Mouse (Mus musculus) MEL (cell line): ENCODE results near the gene Rora. TPM values are rescaled to one million over a fixed set of nuclear protein-coding genes. Genes with fewer than 3 reads are reported as not detected.

ENCODE experiments used
- DNase-seq: peaks from one replicate; pipeline ENCODE4 v3.0.0; 2011; ENCODE audit warnings: low read depth, low spot score
- H3K27ac ChIP-seq: 2 replicates; pipeline ENCODE4 v1.5.1; 2012; ENCODE audit warnings: low read depth, mild to moderate bottlenecking, control low read depth, low read length, moderate library complexity; ENCODE audit not compliant: control insufficient read depth
- H3K27me3 ChIP-seq, 2 experiments: fragments of 150-350 bp in 1 of 2; sonication (generic) in 1 of 2; 2 replicates each; pipeline ENCODE4 v1.6.1; 2012; ENCODE audit warnings: low read length in 2 of 2, mild to moderate bottlenecking in 2 of 2, improper control_type of control experiment in 1 of 2, moderate library complexity in 1 of 2; ENCODE audit not compliant: insufficient read depth in 2 of 2, control insufficient read depth in 1 of 2
- H3K36me3 ChIP-seq, 2 experiments: 2 replicates each; pipeline ENCODE4 v1.6.1; 2012 to 2014; ENCODE audit warnings: low read length in 2 of 2, improper control_type of control experiment in 1 of 2, inconsistent platforms in 1 of 2, mild to moderate bottlenecking in 1 of 2; ENCODE audit not compliant: insufficient read depth in 2 of 2, control insufficient read depth in 1 of 2
- H3K4me1 ChIP-seq, 2 experiments: fragments of 150-350 bp in 1 of 2; sonication (generic) in 1 of 2; 2 replicates each; pipeline ENCODE4 v1.6.1; 2012; ENCODE audit warnings: low read length in 2 of 2, improper control_type of control experiment in 1 of 2, mild to moderate bottlenecking in 1 of 2; ENCODE audit not compliant: insufficient read depth in 2 of 2, control insufficient read depth in 1 of 2
- H3K4me3 ChIP-seq, 2 experiments: fragments of 150-350 bp in 1 of 2; sonication (generic) in 1 of 2; 2 replicates each; pipeline ENCODE4 v1.5.1; 2012; ENCODE audit warnings: low read depth in 2 of 2, low read length in 2 of 2, mild to moderate bottlenecking in 2 of 2, moderate library complexity in 2 of 2, control low read depth in 1 of 2, improper control_type of control experiment in 1 of 2; ENCODE audit not compliant: control insufficient read depth in 1 of 2, insufficient read depth in 1 of 2
- H3K79me2 ChIP-seq: 2 replicates; pipeline ENCODE4 v1.6.1; 2012; ENCODE audit warnings: mild to moderate bottlenecking, low read length, moderate library complexity; ENCODE audit not compliant: control insufficient read depth, poor library complexity, insufficient read depth
- H3K9ac ChIP-seq: 2 replicates; pipeline ENCODE4 v1.6.1; 2012; ENCODE audit warnings: low read depth, mild to moderate bottlenecking, control low read depth, low read length, moderate library complexity; ENCODE audit not compliant: control insufficient read depth, poor library complexity, severe bottlenecking
- H3K9me3 ChIP-seq: fragments of 150-350 bp; sonication (generic); replicated peaks from 2 replicates; pipeline ENCODE4 v1.6.1; 2012; ENCODE audit warnings: mild to moderate bottlenecking, low read length, improper control_type of control experiment, moderate library complexity; ENCODE audit not compliant: insufficient read depth
- CHD1 ChIP-seq: IDR thresholded peaks from 2 replicates; pipeline ENCODE4 v1.6.1; 2012; ENCODE audit warnings: low read depth, mild to moderate bottlenecking, inconsistent platforms, low read length, improper control_type of control experiment
- CHD2 ChIP-seq: IDR thresholded peaks from 2 replicates; pipeline ENCODE4 v1.6.1; 2011; ENCODE audit warnings: low read length, improper control_type of control experiment
- E2F4 ChIP-seq: IDR thresholded peaks from 2 replicates; pipeline ENCODE4 v1.6.1; 2011; ENCODE audit warnings: low read depth, low read length, improper control_type of control experiment, borderline replicate concordance
- ETS1 ChIP-seq: IDR thresholded peaks from 2 replicates; pipeline ENCODE4 v1.6.1; 2012; ENCODE audit warnings: low read depth, mild to moderate bottlenecking, inconsistent platforms, low read length, improper control_type of control experiment, moderate library complexity
- GABPA ChIP-seq: IDR thresholded peaks from 2 replicates; pipeline ENCODE4 v1.6.1; 2012; ENCODE audit warnings: low read depth, mild to moderate bottlenecking, inconsistent platforms, low read length, improper control_type of control experiment, moderate library complexity
- HCFC1 ChIP-seq: IDR thresholded peaks from 2 replicates; pipeline ENCODE4 v1.6.1; 2012; ENCODE audit warnings: low read depth, mild to moderate bottlenecking, inconsistent platforms, low read length, improper control_type of control experiment, moderate library complexity
- JUND ChIP-seq: IDR thresholded peaks from 2 replicates; pipeline ENCODE4 v1.6.1; 2011; ENCODE audit warnings: low read depth, mild to moderate bottlenecking, improper control_type of control experiment, low read length
- KAT2A ChIP-seq: conservative IDR thresholded peaks from 2 replicates; pipeline ENCODE4 v1.6.1; 2012; ENCODE audit warnings: low read depth, low read length, improper control_type of control experiment, inconsistent platforms
- MAFK ChIP-seq: IDR thresholded peaks from 2 replicates; pipeline ENCODE4 v1.6.1; 2011; ENCODE audit warnings: low read depth, mild to moderate bottlenecking, low read length, improper control_type of control experiment, borderline replicate concordance
- MAX ChIP-seq: IDR thresholded peaks from 2 replicates; pipeline ENCODE4 v1.6.1; 2011; ENCODE audit warnings: low read length, improper control_type of control experiment
- MEF2A ChIP-seq: IDR thresholded peaks from 2 replicates; pipeline ENCODE4 v1.6.1; 2014; ENCODE audit warnings: low read depth, mild to moderate bottlenecking, inconsistent platforms, low read length, improper control_type of control experiment; ENCODE audit not compliant: poor library complexity, insufficient replicate concordance, severe bottlenecking; ENCODE audit errors: extremely low read depth
- MXI1 ChIP-seq: IDR thresholded peaks from 2 replicates; pipeline ENCODE4 v1.6.1; 2011; ENCODE audit warnings: mild to moderate bottlenecking, low read depth, low read length, improper control_type of control experiment
- MYB ChIP-seq: IDR thresholded peaks from 2 replicates; pipeline ENCODE4 v1.6.1; 2011; ENCODE audit warnings: mild to moderate bottlenecking, low read depth, low read length, improper control_type of control experiment
- MYC ChIP-seq: IDR thresholded peaks from 2 replicates; pipeline ENCODE4 v1.6.1; 2011; ENCODE audit warnings: low read depth, mild to moderate bottlenecking, low read length, improper control_type of control experiment, moderate library complexity
- NELFE ChIP-seq: IDR thresholded peaks from 2 replicates; pipeline ENCODE4 v1.6.1; 2011; ENCODE audit warnings: low read depth, low read length, improper control_type of control experiment
- NRF1 ChIP-seq: IDR thresholded peaks from 2 replicates; pipeline ENCODE4 v1.6.1; 2014; ENCODE audit warnings: low read depth, mild to moderate bottlenecking, inconsistent platforms, low read length, improper control_type of control experiment, moderate library complexity; ENCODE audit not compliant: poor library complexity, insufficient read depth, severe bottlenecking
- POLR2A ChIP-seq, 2 experiments: IDR thresholded peaks; 2 replicates each; pipeline ENCODE4 v1.6.1; 2011 to 2012; ENCODE audit warnings: low read length in 2 of 2, mild to moderate bottlenecking in 2 of 2, control low read depth in 1 of 2, improper control_type of control experiment in 1 of 2, low read depth in 1 of 2, moderate library complexity in 1 of 2; ENCODE audit not compliant: control insufficient read depth in 1 of 2, insufficient read depth in 1 of 2, poor library complexity in 1 of 2
- POLR2AphosphoS2 ChIP-seq: IDR thresholded peaks from 2 replicates; pipeline ENCODE4 v1.6.1; 2011; ENCODE audit warnings: low read length, improper control_type of control experiment
- RCOR1 ChIP-seq: IDR thresholded peaks from 2 replicates; pipeline ENCODE4 v1.6.1; 2012; ENCODE audit warnings: low read depth, mild to moderate bottlenecking, inconsistent platforms, low read length, improper control_type of control experiment
- TAL1 ChIP-seq: IDR thresholded peaks from 2 replicates; pipeline ENCODE4 v1.6.1; 2012; ENCODE audit warnings: mild to moderate bottlenecking, inconsistent platforms, low read length, moderate library complexity, mixed read lengths
- TBP ChIP-seq: IDR thresholded peaks from 2 replicates; pipeline ENCODE4 v1.8.0; 2011; ENCODE audit warnings: low read depth, low read length, improper control_type of control experiment
- USF1 ChIP-seq: IDR thresholded peaks from 2 replicates; pipeline ENCODE4 v1.6.1; 2014; ENCODE audit warnings: low read depth, mild to moderate bottlenecking, inconsistent platforms, low read length, improper control_type of control experiment, moderate library complexity
- USF2 ChIP-seq, 2 experiments: IDR thresholded peaks; 2 replicates each; pipeline ENCODE4 v1.6.1; 2011 to 2012; ENCODE audit warnings: improper control_type of control experiment in 2 of 2, low read length in 2 of 2, borderline replicate concordance in 1 of 2, inconsistent platforms in 1 of 2, low read depth in 1 of 2, mild to moderate bottlenecking in 1 of 2; ENCODE audit not compliant: insufficient read depth in 1 of 2
- ZC3H11A ChIP-seq: IDR thresholded peaks from 2 replicates; pipeline ENCODE4 v1.6.1; 2012; ENCODE audit warnings: low read depth, mild to moderate bottlenecking, inconsistent platforms, low read length, improper control_type of control experiment
- ZMIZ1 ChIP-seq: IDR thresholded peaks from 2 replicates; pipeline ENCODE4 v1.6.1; 2012; ENCODE audit warnings: low read depth, mild to moderate bottlenecking, inconsistent platforms, low read length, improper control_type of control experiment, moderate library complexity
- ZNF384 ChIP-seq: IDR thresholded peaks from 2 replicates; pipeline ENCODE4 v1.6.1; 2012; ENCODE audit warnings: low read depth, mild to moderate bottlenecking, inconsistent platforms, low read length, improper control_type of control experiment
- polyA plus RNA-seq, 2 experiments: library from polyadenylated mRNA; stranded (reverse) in 1 of 2; unstranded in 1 of 2; fragments of >175 nt in 1 of 2; fragments of >200 nt in 1 of 2; gene quantifications; 2 replicates each; pipeline versions ENCODE4 v1.2.1 to v1.2.4; 2012; ENCODE audit warnings: low replicate concordance in 2 of 2, low read depth in 1 of 2; ENCODE audit not compliant: insufficient read length in 2 of 2, insufficient read depth in 1 of 2, missing spikeins in 1 of 2
- total RNA-seq: library from RNA; depleted of rRNA; stranded (reverse); fragments of 300-350 nt; gene quantifications from 2 replicates; pipeline ENCODE4 v1.2.3, GENCODE M21; 2012

Gene Rora
- total and polyA plus RNA-seq, 3 experiments = not detected

- Histone ChIP-seq H3K9me3 (no peaks in the 10 kb centered on the region), H3K36me3 (no peaks in the 10 kb centered on the region), H3K79me2 (no peaks in the 10 kb centered on the region), H3K27me3 (no peaks in the 10 kb centered on the region), H3K4me3 (no peak overlapping the region), H3K27ac (no peak overlapping the region), H3K9ac (no peak overlapping the region), H3K4me1 (no peaks in the 10 kb centered on the region)
- DNase-seq = no peak
- TF ChIP-seq MYC (no peak), RCOR1 (no peak), MYB (no peak), TBP (no peak), USF2 (IDR thresholded peaks at IDR 0.05; ENCODE audit: borderline replicate concordance in 1 of 2, insufficient read depth in 1 of 2, low read depth in 1 of 2, low read length in 2 of 2) (no peak), ETS1 (no peak), KAT2A (no peak), NELFE (no peak), CHD2 (no peak), E2F4 (no peak), GABPA (no peak), MXI1 (no peak)
Observed at GRCm38 (mm10) chr9:68829903-68830302, 176.3 kb downstream of the Rora start.

- Histone ChIP-seq H3K79me2 (no peaks in the 10 kb centered on the region), H3K36me3 (no peaks in the 10 kb centered on the region), H3K27me3 (no peaks in the 10 kb centered on the region), H3K9ac (no peak overlapping the region), H3K4me1 (no peaks in the 10 kb centered on the region)
- no peak for DNase-seq
- TF ChIP-seq NELFE (no peak), ZNF384 (no peak), CHD1 (no peak), ZC3H11A (no peak), POLR2AphosphoS2 (no peak), MEF2A (no peak), HCFC1 (no peak), POLR2A (IDR thresholded peaks at IDR 0.05; ENCODE audit: control insufficient read depth in 1 of 2, insufficient read depth in 1 of 2, low read depth in 1 of 2, low read length in 2 of 2, poor library complexity in 1 of 2) (no peak), GABPA (no peak), CHD2 (no peak), NRF1 (no peak), ZMIZ1 (no peak), MAX (no peak), TAL1 (no peak), ETS1 (no peak), USF1 (no peak), TBP (no peak), MAFK (no peak), JUND (no peak)
- TF ChIP-seq, all 39 proteins: peak for 0
- Histone ChIP-seq H3K4me3 (no peak overlapping the region), H3K27ac (no peak overlapping the region), H3K9me3 (no peaks in the 10 kb centered on the region)
Observed at GRCm38 (mm10) chr9:68833323-68833722, 179.7 kb downstream of the Rora start.
